Mouse (Mus musculus) ES-E14 (cell line): ENCODE measurements around the gene Dvl3.

Experiments used
- CHD2 ChIP-seq: IDR thresholded peaks from 2 replicates; pipeline ENCODE4 v1.6.1; 2014; ENCODE audit warnings: mild to moderate bottlenecking, low read depth, low read length, inconsistent platforms
- HCFC1 ChIP-seq: IDR thresholded peaks from 2 replicates; pipeline ENCODE4 v1.6.1; 2012; ENCODE audit warnings: low read length, inconsistent platforms, borderline replicate concordance; ENCODE audit not compliant: insufficient read depth
- MAFK ChIP-seq: IDR thresholded peaks from 2 replicates; pipeline ENCODE4 v1.6.1; 2014; ENCODE audit warnings: mild to moderate bottlenecking, low read depth, low read length, inconsistent platforms; ENCODE audit not compliant: insufficient read depth

DNA sequence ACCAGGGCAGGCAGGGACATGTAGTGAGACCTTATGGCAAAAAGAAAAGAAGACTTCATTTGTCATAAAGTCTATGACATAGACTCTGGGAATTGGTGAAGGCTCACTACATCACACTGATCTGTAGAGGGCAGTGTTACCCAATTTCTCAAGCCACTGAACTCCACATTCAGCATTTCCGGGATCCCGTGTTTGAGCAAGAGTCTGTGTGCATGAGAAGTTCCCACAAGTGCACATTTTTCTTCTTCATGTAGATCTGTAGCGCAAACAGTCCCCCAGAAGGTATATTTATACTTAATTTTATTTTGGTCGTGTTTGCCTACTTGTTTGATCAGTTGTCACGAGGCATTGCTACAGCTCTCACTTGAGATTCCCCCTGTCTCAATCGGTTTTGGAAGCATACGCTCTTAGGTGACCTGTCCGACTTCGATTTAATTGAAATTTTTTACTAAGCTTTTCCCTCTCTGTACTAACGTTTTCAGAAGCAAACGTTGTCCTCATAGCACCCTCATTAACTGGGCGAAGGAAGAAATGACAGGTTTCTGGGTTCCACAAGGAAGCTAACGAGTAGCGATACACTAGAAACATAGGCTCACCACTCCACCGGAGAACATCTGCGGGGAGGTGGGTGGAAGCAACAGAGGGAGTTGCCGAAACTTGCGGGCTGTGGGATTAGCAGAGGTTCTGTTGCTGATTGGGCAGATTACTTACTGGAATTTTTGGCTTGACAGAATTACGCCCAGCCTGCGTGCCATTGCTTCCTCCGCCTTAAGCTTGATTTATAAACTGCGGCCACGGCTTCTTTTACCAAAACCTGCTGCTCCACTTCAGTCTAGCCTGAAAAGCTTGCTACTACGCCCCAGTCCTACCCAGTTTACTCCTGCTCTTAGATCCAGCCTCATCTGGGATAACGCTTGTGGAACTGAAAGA is 19.8 kb upstream of the Dvl3 start:
- TF ChIP-seq MAFK, result no peak
- no peak for TF ChIP-seq HCFC1
- TF ChIP-seq CHD2, result no peak
